Mouse (Mus musculus) megakaryocyte, embryonic 14.5 days (primary cell): ENCODE measurements around the gene Gm47283.
"Not testable (repeated sequence)": the region's sequence is repeated elsewhere in the genome, so short reads cannot be mapped to it uniquely, and the experiment has no call there.

ENCODE experiments used
- FLI1 ChIP-seq: IDR thresholded peaks from 2 replicates; pipeline ENCODE4 v1.6.1; 2012; ENCODE audit warnings: low read length, inconsistent platforms, mixed read lengths
- GATA1 ChIP-seq: IDR thresholded peaks from 3 replicates; pipeline ENCODE4 v1.6.1; 2012; ENCODE audit warnings: mixed read lengths, low read length, inconsistent platforms, borderline replicate concordance

DNA sequence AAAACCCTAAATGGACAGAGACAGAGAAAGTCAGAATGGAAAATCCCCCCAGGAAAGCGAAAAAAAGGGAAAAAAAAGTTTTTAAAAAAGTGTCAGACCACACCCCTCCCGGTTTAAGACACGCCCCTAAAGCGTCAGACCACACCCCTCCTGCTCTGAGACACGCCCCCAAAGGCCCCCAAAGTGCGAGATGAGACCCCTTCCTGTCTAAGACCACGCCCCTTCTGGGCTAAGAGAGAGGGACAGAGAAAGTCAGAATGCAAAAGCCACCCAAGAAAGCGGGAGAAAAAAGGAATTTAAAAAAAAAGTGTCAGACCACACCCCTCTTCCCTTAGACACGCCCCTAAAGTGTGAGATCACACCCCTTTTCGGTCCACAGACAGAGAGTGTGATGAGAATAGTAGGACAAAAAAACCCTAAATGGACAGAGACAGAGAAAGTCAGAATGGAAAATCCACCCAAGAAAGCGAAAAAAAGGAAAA lies 45.0 kb upstream of the Gm47283 start:
- not testable (repeated sequence) for TF ChIP-seq GATA1, FLI1
